24 mouse cellular contexts compared by ENCODE assay signal in genomic region chr2:4170189-4170588, GRCm38 (mm10).
DNase-seq lines count a peak whose midpoint lies in the region; ATAC-seq lines count a peak whose summit lies in the region.
"Had no signal": no experiment of that assay in that cellular context is flagged by ENCODE, and none has a peak within 500 bp of the region (broad histone marks: within the 10 kb centered on the region; RNA-seq: fewer than 3 reads in every experiment).

No protein-coding gene starts in this region.

- peak; percentile 59; the same call in 1 of the 2 replicates for ATAC-seq in hindbrain, embryonic 13.5 days (ENCODE audit: low FRiP score)
- no peak for ATAC-seq in hindbrain, embryonic 11.5 days (ENCODE audit: low FRiP score)
- no peak for ATAC-seq in forebrain, embryonic 15.5 days (replicated peaks)
- peak; percentile 32; the same call in 1 of the 2 replicates for ATAC-seq in hindbrain, embryonic 15.5 days (ENCODE audit: low FRiP score, low read depth)
- 0 out of 2 replicates have a peak, but pooled peaks have one; percentile 36 for ATAC-seq in neural tube, embryonic 14.5 days (ENCODE audit: low read depth)

- peak overlapping the region; percentile 86 for H3K27ac ChIP-seq in hindbrain, embryonic 13.5 days
- no peak overlapping the region for H3K27ac ChIP-seq in hindbrain, embryonic 11.5 days (ENCODE audit: low read depth, low read length)
- H3K27ac ChIP-seq in forebrain, embryonic 15.5 days (replicated peaks): peak overlapping the region; percentile 73
- H3K27ac ChIP-seq in hindbrain, embryonic 15.5 days (replicated peaks): peak overlapping the region; percentile 77
- peak overlapping the region; percentile 75 for H3K27ac ChIP-seq in neural tube, embryonic 14.5 days (ENCODE audit: low read depth, low read length)
- H3K27ac ChIP-seq in heart, embryonic 10.5 days: no peak overlapping the region
- H3K27ac ChIP-seq: embryonic facial prominence, embryonic 15.5 days; heart, embryonic 13.5 days; limb, embryonic 10.5 days; liver, embryonic 15.5 days; lung, embryonic 15.5 days; neural tube, embryonic 12.5 days had no signal

- WGBS in hindbrain, embryonic 13.5 days: 76% methylated on average over 4 of the region's 4 CpGs
- 89% methylated on average over 4 of the region's 4 CpGs for WGBS in hindbrain, embryonic 11.5 days
- 63% methylated on average over 4 of the region's 4 CpGs for WGBS in forebrain, embryonic 15.5 days
- 42% methylated on average over 4 of the region's 4 CpGs for WGBS in hindbrain, embryonic 15.5 days
- 83% methylated on average over 4 of the region's 4 CpGs for WGBS in neural tube, embryonic 14.5 days
- 82% methylated on average over 4 of the region's 4 CpGs for WGBS in heart, embryonic 10.5 days

- H3K4me1 ChIP-seq in hindbrain, embryonic 13.5 days (replicated peaks): peaks cover 24% of the 10 kb centered on the region
- 0 out of 2 replicates have a peak, but pooled peaks cover 2% of the 10 kb centered on the region for H3K4me1 ChIP-seq in hindbrain, embryonic 11.5 days (replicated peaks; ENCODE audit: control insufficient read depth, insufficient read depth, low read length)
- H3K4me1 ChIP-seq in forebrain, embryonic 15.5 days: peaks cover 20% of the 10 kb centered on the region
- H3K4me1 ChIP-seq in hindbrain, embryonic 15.5 days (replicated peaks): peaks cover 21% of the 10 kb centered on the region
- peaks cover 16% of the 10 kb centered on the region for H3K4me1 ChIP-seq in neural tube, embryonic 14.5 days (ENCODE audit: control insufficient read depth, insufficient read depth, low read length)
- 0 out of 2 replicates have a peak, but pooled peaks cover 10% of the 10 kb centered on the region for H3K4me1 ChIP-seq in heart, embryonic 10.5 days
- H3K4me1 ChIP-seq: embryonic facial prominence, embryonic 15.5 days; liver, embryonic 15.5 days; lung, embryonic 15.5 days; megakaryocyte, embryonic 14.5 days had no signal

- H3K4me3 ChIP-seq in hindbrain, embryonic 13.5 days: no peak overlapping the region
- no peak overlapping the region for H3K4me3 ChIP-seq in hindbrain, embryonic 11.5 days (ENCODE audit: low read depth, low read length)
- H3K4me3 ChIP-seq in forebrain, embryonic 15.5 days: no peak overlapping the region
- H3K4me3 ChIP-seq in hindbrain, embryonic 15.5 days: no peak overlapping the region
- no peak overlapping the region for H3K4me3 ChIP-seq in neural tube, embryonic 14.5 days (ENCODE audit: low read depth, low read length)
- H3K4me3 ChIP-seq in heart, embryonic 10.5 days: no peak overlapping the region
- H3K4me3 ChIP-seq: embryonic facial prominence, embryonic 15.5 days; heart, embryonic 13.5 days; limb, embryonic 10.5 days; liver, embryonic 15.5 days; lung, embryonic 15.5 days; megakaryocyte, embryonic 14.5 days; neural tube, embryonic 12.5 days had no signal

- H3K27me3 ChIP-seq in hindbrain, embryonic 13.5 days: no peaks in the 10 kb centered on the region
- H3K27me3 ChIP-seq in hindbrain, embryonic 11.5 days (ENCODE audit: control insufficient read depth, insufficient read depth, low read length): no peaks in the 10 kb centered on the region; the same call in 1 of the 2 replicates
- H3K27me3 ChIP-seq in forebrain, embryonic 15.5 days: no peaks in the 10 kb centered on the region
- no peaks in the 10 kb centered on the region for H3K27me3 ChIP-seq in hindbrain, embryonic 15.5 days
- no peaks in the 10 kb centered on the region for H3K27me3 ChIP-seq in neural tube, embryonic 14.5 days (ENCODE audit: control insufficient read depth, insufficient read depth, low read length)
- H3K27me3 ChIP-seq in heart, embryonic 10.5 days (ENCODE audit: insufficient read depth, poor library complexity, severe bottlenecking): no peaks in the 10 kb centered on the region; the same call in 1 of the 2 replicates
- H3K27me3 ChIP-seq: embryonic facial prominence, embryonic 15.5 days; heart, embryonic 13.5 days; liver, embryonic 15.5 days; lung, embryonic 15.5 days; megakaryocyte, embryonic 14.5 days; neural tube, embryonic 12.5 days had no signal

- peaks cover 5% of the 10 kb centered on the region for H3K36me3 ChIP-seq in hindbrain, embryonic 13.5 days
- H3K36me3 ChIP-seq in hindbrain, embryonic 11.5 days (ENCODE audit: control insufficient read depth, insufficient read depth, low read length): no peaks in the 10 kb centered on the region
- 0 out of 2 replicates have a peak, but pooled peaks cover 7% of the 10 kb centered on the region for H3K36me3 ChIP-seq in forebrain, embryonic 15.5 days
- H3K36me3 ChIP-seq in hindbrain, embryonic 15.5 days: no peaks in the 10 kb centered on the region; the same call in 1 of the 2 replicates
- H3K36me3 ChIP-seq in neural tube, embryonic 14.5 days (ENCODE audit: control insufficient read depth, insufficient read depth, low read length): no peaks in the 10 kb centered on the region
- H3K36me3 ChIP-seq in heart, embryonic 10.5 days: no peaks in the 10 kb centered on the region
- H3K36me3 ChIP-seq: heart, embryonic 13.5 days; liver, embryonic 15.5 days; lung, embryonic 15.5 days had no signal

- peak overlapping the region; percentile 53; the same call in 1 of the 2 replicates for H3K9ac ChIP-seq in hindbrain, embryonic 13.5 days
- H3K9ac ChIP-seq in hindbrain, embryonic 11.5 days (ENCODE audit: low read depth, low read length): no peak overlapping the region
- no peak overlapping the region for H3K9ac ChIP-seq in forebrain, embryonic 15.5 days (replicated peaks)
- H3K9ac ChIP-seq in hindbrain, embryonic 15.5 days: no peak overlapping the region
- H3K9ac ChIP-seq in neural tube, embryonic 14.5 days (replicated peaks; ENCODE audit: low read depth, low read length): no peak overlapping the region
- H3K9ac ChIP-seq: embryonic facial prominence, embryonic 15.5 days; heart, embryonic 13.5 days; liver, embryonic 15.5 days; lung, embryonic 15.5 days; neural tube, embryonic 12.5 days had no signal

- peak overlapping the region; percentile 30; the same call in 1 of the 2 replicates for H3K4me2 ChIP-seq in hindbrain, embryonic 13.5 days
- H3K4me2 ChIP-seq in hindbrain, embryonic 11.5 days (replicated peaks; ENCODE audit: low read depth, low read length): no peak overlapping the region
- H3K4me2 ChIP-seq in forebrain, embryonic 15.5 days (replicated peaks): 0 out of 2 replicates have a peak overlapping the region, but pooled peaks have one; percentile 3
- H3K4me2 ChIP-seq in hindbrain, embryonic 15.5 days: peak overlapping the region; percentile 34
- H3K4me2 ChIP-seq in neural tube, embryonic 14.5 days (ENCODE audit: low read depth, low read length): no peak overlapping the region
- H3K4me2 ChIP-seq: embryonic facial prominence, embryonic 15.5 days; heart, embryonic 13.5 days; liver, embryonic 15.5 days; lung, embryonic 15.5 days; neural tube, embryonic 12.5 days had no signal

- H3K9me3 ChIP-seq in hindbrain, embryonic 13.5 days: no peaks in the 10 kb centered on the region
- H3K9me3 ChIP-seq in hindbrain, embryonic 11.5 days (ENCODE audit: control insufficient read depth, low read length): no peaks in the 10 kb centered on the region
- H3K9me3 ChIP-seq in forebrain, embryonic 15.5 days: no peaks in the 10 kb centered on the region
- no peaks in the 10 kb centered on the region for H3K9me3 ChIP-seq in hindbrain, embryonic 15.5 days
- no peaks in the 10 kb centered on the region for H3K9me3 ChIP-seq in neural tube, embryonic 14.5 days (ENCODE audit: control insufficient read depth, low read length)
- peaks cover 4% of the 10 kb centered on the region for H3K9me3 ChIP-seq in heart, embryonic 10.5 days
- H3K9me3 ChIP-seq: embryonic facial prominence, embryonic 15.5 days; limb, embryonic 10.5 days; liver, embryonic 15.5 days; lung, embryonic 15.5 days; neural tube, embryonic 12.5 days had no signal

- DNase-seq in hindbrain, embryonic 11.5 days (ENCODE audit: low spot score): no peak
- DNase-seq in heart, embryonic 10.5 days (ENCODE audit: low spot score): no peak
- no peak for DNase-seq in retina, embryonic 14.5 days (ENCODE audit: low spot score)
- DNase-seq: cerebellum, adult 11 months; cerebellum, adult 9-11 months; gastrocnemius, postnatal 14 days; heart, adult 18-20 months; heart, postnatal 14 days; kidney, adult 11 months; liver; lung, postnatal 36 days; thymus, adult 2 months; thymus, postnatal 4 days had no signal

Comparison
In these comparisons a context has a peak if more than half of its experiments do, and no peak if none do; other contexts are left out.
1. ATAC-seq: peak in hindbrain, embryonic 13.5 days (single experiment), hindbrain, embryonic 15.5 days (single experiment) and neural tube, embryonic 14.5 days (single experiment); none in hindbrain, embryonic 11.5 days (single experiment) and forebrain, embryonic 15.5 days (single experiment).
2. H3K27ac ChIP-seq: peak in hindbrain, embryonic 13.5 days (single experiment), forebrain, embryonic 15.5 days (single experiment), hindbrain, embryonic 15.5 days (single experiment) and neural tube, embryonic 14.5 days (single experiment); none in hindbrain, embryonic 11.5 days (single experiment) and heart, embryonic 10.5 days (single experiment).
3. H3K4me2 ChIP-seq: peak in hindbrain, embryonic 13.5 days (single experiment), forebrain, embryonic 15.5 days (single experiment) and hindbrain, embryonic 15.5 days (single experiment); none in hindbrain, embryonic 11.5 days (single experiment) and neural tube, embryonic 14.5 days (single experiment).